31 mouse cellular contexts compared by ENCODE assay signal in the genomic region with DNA sequence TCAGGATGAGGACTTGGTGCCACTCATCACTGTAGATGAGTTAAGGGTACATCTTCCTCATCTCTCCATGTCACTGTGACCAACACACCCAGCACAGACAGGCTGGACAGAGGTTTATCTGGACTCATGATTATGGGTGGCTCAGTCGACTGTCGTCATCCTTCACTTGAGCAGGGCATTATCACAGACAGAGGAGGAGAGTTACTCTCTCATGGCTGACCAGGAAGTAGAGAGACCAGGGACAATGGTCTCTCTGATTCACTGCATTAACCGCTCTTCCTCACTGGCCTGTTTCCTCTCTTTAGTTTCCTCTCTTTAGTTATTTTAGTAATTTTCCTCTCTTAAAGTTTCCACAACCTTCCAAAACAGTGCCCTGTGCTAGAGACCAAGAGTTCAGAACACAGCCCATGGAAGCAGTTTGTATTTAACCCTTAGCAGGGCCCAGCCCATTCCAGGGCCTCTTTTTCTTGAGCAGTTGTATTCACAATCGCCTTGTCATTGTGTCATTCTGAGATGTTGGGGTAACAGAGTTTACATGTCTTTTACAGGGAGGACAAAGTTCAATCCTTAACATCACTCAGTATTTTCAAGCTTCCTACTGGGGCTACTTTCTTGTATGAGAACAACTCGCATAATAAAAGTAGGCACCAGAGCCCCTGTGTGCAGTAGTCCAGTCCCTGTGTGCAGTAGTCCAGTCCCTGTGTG. TPM values are rescaled to one million over a fixed set of nuclear protein-coding genes. Genes with fewer than 3 reads are reported as not detected.
A peak's percentile ranks its signal among the peaks of the same experiment; 100 is the strongest.
DNase-seq lines count a peak whose midpoint lies in the region; ATAC-seq and TF ChIP-seq lines count a peak whose summit lies in the region.
"Had no signal": no experiment of that assay in that cellular context is flagged by ENCODE, and none has a peak within 500 bp of the region (broad histone marks: within the 10 kb centered on the region; RNA-seq: fewer than 3 reads in every experiment).

No protein-coding gene starts in this region.

- H3K4me1 ChIP-seq in megakaryocyte, embryonic 14.5 days = no peaks in the 10 kb centered on the region
- H3K4me1 ChIP-seq in intestine, embryonic 15.5 days (replicated peaks) = no peaks in the 10 kb centered on the region
- no peaks in the 10 kb centered on the region for H3K4me1 ChIP-seq in intestine, postnatal 0 days (replicated peaks; ENCODE audit: control insufficient read depth, insufficient read depth, low read length)

- H3K9me3 ChIP-seq in megakaryocyte, embryonic 14.5 days = peaks cover 28% of the 10 kb centered on the region
- H3K9me3 ChIP-seq in intestine, embryonic 15.5 days = no peaks in the 10 kb centered on the region
- peaks cover 3% of the 10 kb centered on the region; the same call in 1 of the 2 replicates for H3K9me3 ChIP-seq in intestine, postnatal 0 days (ENCODE audit: control insufficient read depth)
- H3K9me3 ChIP-seq: forebrain, embryonic 13.5 days had no signal

- 74% methylated on average over 5 of the region's 5 CpGs for WGBS in intestine, embryonic 15.5 days
- WGBS in intestine, postnatal 0 days = 47% methylated on average over 5 of the region's 5 CpGs

- DNase-seq in heart, adult 11 months = peak; percentile 71
- no peak for DNase-seq in heart, adult 8-10 months (ENCODE audit: low spot score)
- DNase-seq in lung, postnatal 14 days = no peak
- DNase-seq: adrenal gland, adult 8-10 months; adrenal gland, postnatal 25 days; B cell, adult 2 months; cerebellum, adult 11-12 months; cerebellum, adult 8-10 months; cerebellum, postnatal 10 days; cerebellum, postnatal 36 days; embryo, embryonic 11 days; gastrocnemius, postnatal 25 days; heart, adult 2 months; heart, postnatal 14 days; heart, postnatal 4 days had no signal

- no peaks in the 10 kb centered on the region for H3K27me3 ChIP-seq in megakaryocyte, embryonic 14.5 days (replicated peaks)
- no peaks in the 10 kb centered on the region for H3K27me3 ChIP-seq in intestine, embryonic 15.5 days (replicated peaks)
- no peaks in the 10 kb centered on the region for H3K27me3 ChIP-seq in intestine, postnatal 0 days (replicated peaks; ENCODE audit: control insufficient read depth, insufficient read depth, low read length)
- H3K27me3 ChIP-seq: CH12.LX; embryonic facial prominence, embryonic 13.5 days; forebrain, embryonic 13.5 days; heart, embryonic 13.5 days; Patski had no signal

- H3K4me2 ChIP-seq in intestine, embryonic 15.5 days (replicated peaks) = no peak overlapping the region
- H3K4me2 ChIP-seq in intestine, postnatal 0 days (replicated peaks; ENCODE audit: low read depth) = no peak overlapping the region
- H3K4me2 ChIP-seq: embryonic facial prominence, embryonic 13.5 days; forebrain, embryonic 13.5 days; heart, embryonic 13.5 days; hindbrain, embryonic 14.5 days had no signal

- ATAC-seq in megakaryocyte, adult 5-6 weeks (ENCODE audit: poor library complexity, severe bottlenecking) = no peak
- peak; percentile 43 for ATAC-seq in intestine, embryonic 15.5 days
- ATAC-seq in intestine, postnatal 0 days = peak; percentile 82
- ATAC-seq: forebrain, embryonic 13.5 days; forebrain, embryonic 16.5 days; hindbrain, postnatal 0 days; inflammation-experienced regulatory T-cells, adult 6 months; Patski had no signal

- no peak overlapping the region for H3K27ac ChIP-seq in intestine, embryonic 15.5 days
- peak overlapping the region; percentile 41 for H3K27ac ChIP-seq in intestine, postnatal 0 days (ENCODE audit: low read depth, low read length)
- H3K27ac ChIP-seq: embryonic facial prominence, embryonic 10.5 days; embryonic facial prominence, embryonic 13.5 days; forebrain, embryonic 13.5 days; heart, adult 2 months; heart, embryonic 13.5 days; hindbrain, embryonic 14.5 days; hindbrain, postnatal 0 days had no signal

- peak overlapping the region; percentile 65 for H3K4me3 ChIP-seq in megakaryocyte, embryonic 14.5 days (replicated peaks)
- H3K4me3 ChIP-seq in intestine, embryonic 15.5 days (replicated peaks) = no peak overlapping the region
- no peak overlapping the region for H3K4me3 ChIP-seq in intestine, postnatal 0 days (ENCODE audit: low read depth, low read length)
- H3K4me3 ChIP-seq: embryonic facial prominence, embryonic 10.5 days; embryonic facial prominence, embryonic 13.5 days; erythroblast, embryonic 14.5 days; forebrain, embryonic 13.5 days; heart, adult 2 months; heart, embryonic 13.5 days had no signal

- H3K9ac ChIP-seq in intestine, embryonic 15.5 days = no peak overlapping the region
- no peak overlapping the region for H3K9ac ChIP-seq in intestine, postnatal 0 days (ENCODE audit: low read depth, low read length)
- H3K9ac ChIP-seq: embryonic facial prominence, embryonic 13.5 days; forebrain, embryonic 13.5 days; heart, embryonic 13.5 days; hindbrain, embryonic 14.5 days had no signal

- TF ChIP-seq CTCF in intestine, postnatal 0 days (IDR thresholded peaks at IDR 0.05; ENCODE audit: low read depth) = no peak

- H3K36me3 ChIP-seq in megakaryocyte, embryonic 14.5 days (replicated peaks; ENCODE audit: low read length) = no peaks in the 10 kb centered on the region
- no peaks in the 10 kb centered on the region for H3K36me3 ChIP-seq in intestine, embryonic 15.5 days
- no peaks in the 10 kb centered on the region for H3K36me3 ChIP-seq in intestine, postnatal 0 days (ENCODE audit: control insufficient read depth, insufficient read depth)
- H3K36me3 ChIP-seq: G1E had no signal

RNA-seq across cellular contexts. Expression of gene Ptprg, which starts 31.7 kb away (rescaled TPM):
- total RNA-seq in heart, adult 8-10 months (2022) = 10 to 100 TPM; 43.4 to 66.5 (median 48.8) TPM
- polyA plus RNA-seq in megakaryocyte, embryonic 14.5 days (2012; ENCODE audit: insufficient read depth, low replicate concordance) = 0.09 TPM in 1 of 2 replicates, not detected in the other
- not detected in 2 replicates for total RNA-seq in megakaryocyte, adult 5-6 weeks (2015)
- total RNA-seq in megakaryocyte, adult 5-6 weeks (2017) = 0.07 TPM in 1 of 2 replicates, not detected in the other
- 18.0 and 18.7 TPM in 2 replicates for polyA plus RNA-seq in intestine, embryonic 15.5 days (2015; fragmentation: Nextera tagmentation; extraction: Ambion mirVana)
- polyA plus RNA-seq in intestine, postnatal 0 days (2015; fragmentation: Nextera tagmentation; extraction: Ambion mirVana) = 3.7 and 6.9 TPM in 2 replicates
- polyA plus RNA-seq: erythroblast, embryonic 14.5 days; G1E had no signal
